Mouse (Mus musculus) layer of hippocampus, adult 8-10 months (tissue): ENCODE measurements around the gene Lcp1. TPM values are rescaled to one million over a fixed set of nuclear protein-coding genes. Genes with fewer than 3 reads are reported as not detected.
"Not testable (repeated sequence)": the region's sequence is repeated elsewhere in the genome, so short reads cannot be mapped to it uniquely, and the experiment has no call there.

Experiments used
- DNase-seq, 2 experiments: peaks; one replicate each; pipeline ENCODE4 v3.0.0; 2022; ENCODE audit warnings: low spot score in 2 of 2
- total RNA-seq, 4 experiments: library from RNA; stranded (reverse); gene quantifications; 2 replicates each; pipeline ENCODE4 v1.2.4; 2022

Gene Lcp1
- total RNA-seq, result 10 to 100 TPM in 2 of 4 experiments, 1 to 10 TPM in 2; 5.1 to 23.3 (median 13.0) TPM

DNA sequence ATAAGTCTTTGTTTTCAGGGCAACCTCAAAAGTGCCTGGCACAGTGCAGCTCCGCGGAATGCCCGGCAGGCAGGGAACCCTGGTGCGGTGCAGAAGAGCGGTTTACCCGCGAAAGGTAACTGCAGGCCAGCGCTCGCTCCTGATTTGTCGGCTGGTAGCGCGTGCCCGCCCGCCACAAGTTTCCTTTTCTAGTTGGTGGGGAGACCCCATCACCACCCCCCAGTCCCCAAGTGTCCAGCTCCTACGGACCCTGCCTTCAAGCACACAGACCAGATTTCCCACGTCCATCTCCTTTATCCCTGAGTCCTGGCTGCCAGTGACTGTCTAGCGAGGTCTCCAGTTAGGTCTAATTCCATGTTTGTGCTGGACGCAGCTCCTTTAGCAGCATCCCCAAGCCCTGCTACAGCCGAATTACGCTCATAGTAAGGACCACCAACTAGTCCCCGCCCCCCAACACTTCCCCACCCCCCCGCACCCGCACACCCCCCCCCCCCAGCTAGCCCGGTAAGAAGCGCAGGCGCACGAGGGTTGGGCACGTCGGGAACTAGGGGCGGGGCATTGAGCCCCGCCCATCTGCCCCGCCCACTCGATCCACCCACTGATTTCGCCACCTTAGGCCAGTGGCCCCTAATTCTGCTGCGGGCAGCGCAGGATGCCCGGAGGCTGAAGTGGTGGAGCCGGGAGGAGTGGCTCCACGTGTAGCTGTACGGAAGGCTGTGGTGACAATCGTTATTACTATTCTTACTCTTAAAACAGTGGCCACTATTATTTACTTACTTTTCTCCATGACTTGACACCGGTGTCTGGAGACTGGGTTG is at the start of gene Lcp1, which contains the start of gene Lrrc63:
Lcp1 (plus strand) TSS at position 601 of the 818 bp plus-strand sequence.
Lrrc63 (minus strand) TSS at position 381 of the 818 bp plus-strand sequence.
- DNase-seq, result peak; percentile 34 to 52

- DNase-seq, result no peak
These were observed 27.9 kb upstream of the Lcp1 start for GRCm38 (mm10) chr14:75102956-75103355.

- no peak for DNase-seq
These were observed 9.2 kb upstream of the Lcp1 start for GRCm38 (mm10) chr14:75121658-75122057.

- no peak for DNase-seq
These were observed 529 bp downstream of the Lcp1 start for GRCm38 (mm10) chr14:75131324-75131935.

DNA sequence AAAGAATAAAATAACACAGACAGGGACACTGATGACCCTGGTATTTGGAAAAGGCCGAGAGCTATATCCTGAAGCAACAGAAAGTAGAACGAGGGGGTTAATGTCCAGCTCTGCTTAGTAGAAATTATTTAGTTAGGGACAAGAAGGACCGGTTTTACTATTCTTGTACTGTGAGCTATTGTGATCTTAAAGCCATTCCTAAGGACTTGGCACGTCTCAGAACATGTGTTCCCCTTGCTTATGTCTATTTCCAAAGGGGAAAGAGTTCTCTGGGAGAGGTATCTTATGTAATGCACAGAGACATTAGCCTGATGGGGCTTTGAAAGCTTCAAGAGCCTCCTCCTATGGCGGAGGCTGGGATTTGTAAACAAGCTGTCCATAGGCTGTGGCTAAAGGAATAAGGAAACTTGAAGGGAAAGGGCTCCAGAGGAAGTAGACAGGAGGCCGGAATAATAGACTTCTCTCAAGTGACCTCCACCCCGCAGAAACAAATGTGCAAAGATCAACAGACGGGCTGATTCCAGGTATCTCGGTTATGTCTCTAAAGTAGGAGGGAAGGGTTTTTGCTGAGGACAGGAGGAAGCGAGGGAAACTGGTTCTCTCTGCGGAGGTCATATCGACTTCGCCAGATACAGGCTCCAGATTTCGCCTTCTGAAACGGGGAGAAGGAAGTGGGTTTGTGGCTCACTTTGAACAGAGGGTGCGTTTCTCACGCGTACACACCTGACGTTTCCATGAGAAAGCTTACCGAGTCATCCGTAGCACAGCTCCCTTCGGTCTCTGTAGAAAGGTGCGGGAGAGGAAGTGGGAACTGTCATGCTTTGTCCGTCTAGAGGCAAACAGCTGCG is 5.4 kb downstream of the Lcp1 start:
- no peak for DNase-seq

DNA sequence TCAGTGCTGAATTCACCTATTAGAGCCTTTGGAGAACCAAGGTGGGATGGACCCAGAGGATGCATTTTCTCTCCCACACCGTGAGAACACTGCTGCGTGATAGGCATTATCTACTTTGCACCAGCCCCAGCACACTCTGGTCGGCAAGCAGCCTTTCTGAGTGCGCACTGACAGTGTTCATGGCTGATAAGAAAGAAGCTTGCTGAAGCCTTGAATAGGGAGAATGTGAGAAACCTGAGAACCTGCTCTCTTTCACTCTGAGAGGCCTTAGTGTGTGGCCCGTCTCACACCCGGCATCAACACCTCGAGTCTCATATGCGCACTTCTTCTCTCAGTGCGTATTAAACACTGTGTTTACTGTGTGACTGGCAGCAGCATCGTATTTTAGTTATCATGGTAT is 7.6 kb downstream of the Lcp1 start:
- no peak for DNase-seq

GRCm38 (mm10) chr14:75139225-75139624 is 8.3 kb downstream of the Lcp1 start:
- no peak for DNase-seq

GRCm38 (mm10) chr14:75147706-75148105 is 16.8 kb downstream of the Lcp1 start:
- DNase-seq, result not testable (repeated sequence)

GRCm38 (mm10) chr14:75148229-75148628 is 17.3 kb downstream of the Lcp1 start:
- DNase-seq, result no peak

GRCm38 (mm10) chr14:75150653-75151052 is 19.8 kb downstream of the Lcp1 start:
- DNase-seq, result no peak

GRCm38 (mm10) chr14:75151146-75151545 is 20.2 kb downstream of the Lcp1 start:
- no peak for DNase-seq

- DNase-seq, result no peak
These were observed 23.6 kb downstream of the Lcp1 start for GRCm38 (mm10) chr14:75154481-75154880.

GRCm38 (mm10) chr14:75159375-75159774 is 28.5 kb downstream of the Lcp1 start:
- DNase-seq, result no peak

- DNase-seq, result no peak
These were observed 33.0 kb downstream of the Lcp1 start for GRCm38 (mm10) chr14:75163866-75164265.

- DNase-seq, result no peak
These were observed 33.4 kb downstream of the Lcp1 start for GRCm38 (mm10) chr14:75164345-75164744.

- no peak for DNase-seq
These were observed 34.8 kb downstream of the Lcp1 start for GRCm38 (mm10) chr14:75165574-75166131.

- DNase-seq, result no peak
These were observed 37.6 kb downstream of the Lcp1 start for GRCm38 (mm10) chr14:75168501-75168900.

DNA sequence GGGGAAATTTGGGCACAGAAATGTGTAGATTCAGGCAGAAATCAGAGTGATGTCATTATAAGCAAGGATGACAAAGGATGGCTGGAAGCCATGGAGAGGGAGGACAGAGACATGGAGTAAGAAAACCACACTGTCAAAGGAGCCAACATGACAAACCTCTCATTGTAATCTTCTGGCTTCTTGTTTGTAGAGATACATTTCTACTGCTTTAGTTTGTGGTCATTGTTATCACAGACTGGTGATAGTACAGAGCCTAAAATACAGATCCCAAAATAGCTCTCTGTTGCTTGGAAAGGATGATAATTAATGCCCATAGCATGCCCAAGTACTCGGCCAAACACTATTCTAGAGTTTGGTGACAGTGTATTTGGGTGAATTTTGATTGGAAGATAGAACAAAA is 39.6 kb downstream of the Lcp1 start:
- DNase-seq, result no peak

GRCm38 (mm10) chr14:75174296-75174695 is 43.4 kb downstream of the Lcp1 start:
- DNase-seq, result no peak

- no peak for DNase-seq
These were observed 44.0 kb downstream of the Lcp1 start for GRCm38 (mm10) chr14:75174731-75175555.

- no peak for DNase-seq
These were observed 44.9 kb downstream of the Lcp1 start for GRCm38 (mm10) chr14:75175781-75176180.
